Mouse (Mus musculus): ENCODE data around the gene 1700042G07Rik. TPM values are rescaled to one million over a fixed set of nuclear protein-coding genes. Genes with fewer than 3 reads are reported as not detected.

Gene 1700042G07Rik
- not detected for polyA plus RNA-seq (2017; shearing (Covaris generic))

GRCm38 (mm10) chr4:116173072-116173471 lies at the start of gene 1700042G07Rik, which contains the start of gene Gm49337:
1700042G07Rik (plus strand) TSS chr4:116173372.
Gm49337 (plus strand) TSS chr4:116173384.

GRCm38 (mm10) chr4:116123602-116124519 lies 49.3 kb upstream of the 1700042G07Rik start, which contains the start of the genes Rad54l and Pomgnt1:
Rad54l (minus strand) TSS chr4:116123690.
Pomgnt1 (plus strand) TSS chr4:116123840.

GRCm38 (mm10) chr4:116151238-116151637 lies 21.9 kb upstream of the 1700042G07Rik start, which contains the start of gene Lurap1:
Lurap1 (minus strand) TSS chr4:116151338.

GRCm38 (mm10) chr4:116167404-116167803 lies 5.8 kb upstream of the 1700042G07Rik start, which contains the start of gene Tspan1:
Tspan1 (minus strand) TSS chr4:116167601.

GRCm38 (mm10) chr4:116221140-116221851 lies 48.1 kb downstream of the 1700042G07Rik start, which contains the start of gene Pik3r3:
Pik3r3 (plus strand) TSS chr4:116221618.

Other genes starting within 250 kb of the 1700042G07Rik start
- not detected for gene Dmbx1, start 233.4 kb upstream of the 1700042G07Rik start, polyA plus RNA-seq (2017; shearing (Covaris generic))
- 147 TPM for gene Faah, start 155.4 kb upstream of the 1700042G07Rik start, polyA plus RNA-seq (2017; shearing (Covaris generic))
- 35.6 TPM for gene Nsun4, start 119.5 kb upstream of the 1700042G07Rik start, polyA plus RNA-seq (2017; shearing (Covaris generic))
- 446 TPM for gene Uqcrh, start 98.3 kb upstream of the 1700042G07Rik start, polyA plus RNA-seq (2017; shearing (Covaris generic))
- 49.2 TPM for gene Lrrc41, start 98.1 kb upstream of the 1700042G07Rik start, polyA plus RNA-seq (2017; shearing (Covaris generic))
- gene Rad54l, start 49.7 kb upstream of the 1700042G07Rik start, polyA plus RNA-seq (2017; shearing (Covaris generic)), result 5.9 TPM
- 10.6 TPM for gene Pomgnt1, start 49.5 kb upstream of the 1700042G07Rik start, polyA plus RNA-seq (2017; shearing (Covaris generic))
- 0.90 TPM for gene Lurap1, start 22.0 kb upstream of the 1700042G07Rik start, polyA plus RNA-seq (2017; shearing (Covaris generic))
- gene Tspan1, start 5.8 kb upstream of the 1700042G07Rik start, polyA plus RNA-seq (2017; shearing (Covaris generic)), result not detected
- gene Gm49337, start within 50 bp of the 1700042G07Rik start, polyA plus RNA-seq (2017; shearing (Covaris generic)), result not detected
- gene Pik3r3, start 48.2 kb downstream of the 1700042G07Rik start, polyA plus RNA-seq (2017; shearing (Covaris generic)), result 4.8 TPM